Mouse (Mus musculus) heart, postnatal 14 days (tissue): Measurements from ENCODE around the gene Atg4c. TPM values are rescaled to one million over a fixed set of nuclear protein-coding genes. Genes with fewer than 3 reads are reported as not detected.

Experiments used
- DNase-seq, 2 experiments: peaks; one replicate each; pipeline ENCODE4 v3.0.0; 2021 to 2022
- intact Hi-C: fragments of 180-260 bp; cut with DNase I; formaldehyde crosslinking; loops from one replicate; pipeline ENCODE4 v1.15.1; 2025
- long read RNA-seq, 2 experiments: library from polyadenylated mRNA; stranded (forward); transcript quantifications; one replicate each; pipeline ENCODE4 v2.0.0; 2021
- total RNA-seq, 2 experiments: library from RNA; stranded (reverse); gene quantifications; 2 replicates each; pipeline ENCODE4 v1.2.3; 2021

Atg4c gene
- total RNA-seq, result 1 to 10 TPM; 5.2 to 5.9 TPM
- long read RNA-seq, experiment 1, partial matches to known transcripts, result 0 of 7 reads
- long read RNA-seq, experiment 1, other reads (novel, unspliced or antisense), result 3 of 7 reads
- long read RNA-seq, experiment 2, transcript Atg4c-201 (11 exons, 3,178 nt), result major isoform, 5 of 16 reads
- long read RNA-seq, experiment 2, partial matches to known transcripts, result 0 of 16 reads
- long read RNA-seq, experiment 2, other reads (novel, unspliced or antisense), result 7 of 16 reads

DNA sequence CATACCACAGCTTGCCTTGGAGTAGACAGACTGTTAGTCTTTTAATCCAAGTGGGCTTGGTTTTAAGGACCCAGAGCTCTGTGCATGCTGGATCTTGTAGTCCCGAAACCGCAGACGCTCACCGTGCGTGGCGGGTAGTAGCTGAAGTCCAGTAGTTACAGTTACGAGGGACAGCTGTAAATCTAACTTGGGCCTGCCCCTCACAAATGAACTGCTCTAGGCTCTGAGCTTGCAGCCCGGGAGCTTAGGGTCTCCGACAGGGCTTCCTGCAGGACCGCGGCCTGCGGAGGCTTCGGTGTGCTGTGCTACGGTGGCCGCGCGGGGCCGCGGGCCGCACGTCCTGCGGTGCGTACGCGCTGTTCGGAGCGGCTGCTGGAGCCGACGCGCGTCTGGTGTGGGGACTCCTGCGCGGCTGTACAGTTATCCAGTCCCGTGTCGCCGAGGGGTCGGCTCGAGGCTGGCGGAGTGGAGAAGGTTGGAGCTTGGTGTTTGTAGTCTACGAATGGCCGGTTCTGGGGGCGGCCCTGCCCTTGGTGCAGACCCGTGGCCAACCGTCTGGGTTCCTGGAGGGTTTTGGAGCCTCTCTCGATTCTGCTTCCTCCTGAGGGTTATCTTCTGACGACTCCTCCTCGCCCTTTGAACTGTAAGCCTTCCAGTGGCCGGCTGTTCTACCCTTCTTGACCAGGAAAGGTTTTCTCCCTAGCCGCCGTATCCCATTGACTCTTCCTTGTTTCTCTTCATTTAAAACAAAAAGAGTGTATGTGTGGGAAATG is at the start of gene Atg4c:
Gene Atg4c, plus strand, starts transcription at position 125 of the 773 bp plus-strand sequence.
- intact Hi-C loops, result no loop called here
- peak; percentile 84 to 85 for DNase-seq

DNA sequence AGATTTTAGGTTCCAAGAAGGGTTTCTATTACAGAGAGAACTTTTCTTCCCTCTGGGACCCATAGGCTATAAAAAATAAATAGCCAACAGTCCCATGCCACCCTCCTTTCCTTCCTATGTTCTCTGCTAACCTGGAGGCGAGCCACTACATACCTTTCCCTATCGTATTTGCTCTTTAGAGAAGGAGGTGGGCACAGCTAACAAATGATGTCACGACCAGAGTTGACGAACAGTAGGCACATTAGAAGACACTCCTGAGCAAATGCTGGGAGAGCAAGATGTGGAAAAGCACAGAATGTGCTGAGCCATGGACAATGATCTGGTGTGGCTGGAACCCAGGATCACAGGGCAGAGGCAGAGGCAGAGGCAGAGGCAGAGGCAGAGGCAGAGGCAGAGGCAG is 42.3 kb upstream of the Atg4c start:
- no peak for DNase-seq
- intact Hi-C loops, result no loop called here

DNA sequence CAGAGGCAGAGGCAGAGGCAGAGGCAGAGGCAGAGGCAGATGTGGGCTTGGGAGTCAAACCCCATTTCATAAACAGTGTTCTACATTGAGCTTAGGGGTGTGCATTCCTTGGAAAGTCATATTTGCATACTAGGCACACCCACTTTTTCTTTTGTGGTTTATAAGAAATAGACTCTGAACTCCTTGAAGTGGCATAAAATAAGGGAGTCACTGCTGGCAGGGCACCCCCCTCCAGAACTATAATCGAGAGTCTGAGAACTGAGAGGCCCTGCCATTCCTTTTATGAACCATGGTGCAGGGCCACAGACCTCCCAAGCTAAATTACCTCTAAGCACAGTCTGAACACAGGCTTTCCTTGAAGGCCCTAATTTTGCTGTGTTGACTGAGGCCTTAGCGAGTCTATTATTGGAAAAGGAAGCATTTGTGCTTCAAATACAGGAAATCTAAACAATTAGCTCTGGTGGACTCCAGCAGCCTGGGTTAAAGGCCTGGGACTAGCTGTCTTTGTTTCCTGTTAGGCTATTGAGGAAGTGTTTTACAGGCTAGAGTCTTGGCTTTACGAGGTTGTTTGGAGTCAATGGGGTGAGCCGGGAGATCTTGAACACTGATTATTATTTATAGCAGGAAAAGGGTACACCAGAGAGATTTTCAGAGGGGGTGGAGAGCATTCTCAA is 41.7 kb upstream of the Atg4c start:
- no peak for DNase-seq
- intact Hi-C loops, result no loop called here

DNA sequence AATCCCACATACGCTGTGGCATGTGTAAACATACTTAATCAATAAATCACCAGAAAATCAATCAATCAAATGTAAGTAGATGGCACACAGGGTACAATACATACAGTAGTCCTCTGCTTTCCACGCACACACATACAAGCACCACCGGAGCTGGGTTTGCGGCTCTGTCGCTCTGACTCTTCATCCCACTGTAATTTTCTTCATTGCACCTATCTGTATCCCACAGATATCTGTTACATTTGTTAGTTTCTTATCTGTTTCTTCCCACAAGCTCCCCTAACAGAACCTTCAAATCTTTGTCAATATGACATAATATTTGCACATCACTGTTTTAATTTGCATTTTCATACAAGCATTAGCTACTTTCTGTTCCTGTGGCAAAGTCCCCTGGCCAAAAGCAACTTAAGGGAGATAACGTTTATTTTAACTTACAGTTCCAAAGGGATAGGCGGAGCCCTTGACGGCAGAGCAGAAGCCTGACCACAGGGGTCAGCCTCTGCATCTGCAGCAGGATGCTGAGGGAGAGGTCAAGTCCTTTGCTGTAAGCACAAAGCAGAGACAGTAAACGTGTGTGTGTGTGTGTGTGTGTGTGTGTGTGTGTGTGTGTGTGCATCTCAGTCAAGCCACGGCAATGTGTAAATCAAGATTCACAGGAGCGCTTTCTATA is 37.0 kb upstream of the Atg4c start:
- no peak for DNase-seq
- intact Hi-C loops, result no loop called here

DNA sequence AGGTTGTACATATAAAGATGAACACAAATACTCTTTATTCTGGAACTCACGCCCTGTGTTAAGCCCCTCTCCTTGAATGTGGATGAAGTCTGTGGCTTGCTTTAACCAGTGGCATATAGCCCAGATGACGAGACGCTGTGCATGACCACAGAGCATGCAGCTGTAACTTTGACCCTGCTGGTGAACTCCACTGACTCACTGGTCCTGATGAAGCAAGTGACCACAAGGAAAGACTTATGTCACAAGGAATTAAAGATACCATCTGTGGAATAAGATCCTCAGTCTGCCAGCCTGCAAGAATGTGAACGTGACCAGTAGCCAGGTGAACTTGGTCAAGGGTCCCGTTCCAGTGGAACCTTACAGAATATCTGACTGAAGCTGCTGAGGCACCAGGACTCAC is 35.2 kb upstream of the Atg4c start:
- DNase-seq, result no peak
- intact Hi-C loops, result no loop called here

DNA sequence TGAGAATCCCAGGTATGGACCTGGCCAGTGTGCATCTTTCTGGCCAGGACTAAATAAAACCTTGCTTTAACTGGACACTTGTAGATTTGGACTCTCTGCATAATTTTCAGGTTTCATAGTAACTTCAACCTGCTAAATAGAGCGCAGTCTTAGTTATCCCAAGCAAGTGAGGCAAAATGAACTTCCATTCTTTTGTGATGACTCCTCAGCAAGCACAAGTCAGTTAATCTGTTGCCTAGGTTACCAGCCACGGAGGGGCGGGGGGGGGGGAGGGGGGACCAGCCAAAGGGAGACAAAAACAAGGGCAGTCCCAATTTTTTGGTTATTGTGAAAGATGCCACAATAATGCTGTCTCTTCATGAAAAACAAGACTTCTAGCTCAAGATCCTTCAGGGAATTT is 33.3 kb upstream of the Atg4c start:
- intact Hi-C loops, result loop anchor here (5.0 kb wide), 1 partner anchor 38 kb away; the partner anchor contains the start of gene Dock7
- DNase-seq, result no peak

DNA sequence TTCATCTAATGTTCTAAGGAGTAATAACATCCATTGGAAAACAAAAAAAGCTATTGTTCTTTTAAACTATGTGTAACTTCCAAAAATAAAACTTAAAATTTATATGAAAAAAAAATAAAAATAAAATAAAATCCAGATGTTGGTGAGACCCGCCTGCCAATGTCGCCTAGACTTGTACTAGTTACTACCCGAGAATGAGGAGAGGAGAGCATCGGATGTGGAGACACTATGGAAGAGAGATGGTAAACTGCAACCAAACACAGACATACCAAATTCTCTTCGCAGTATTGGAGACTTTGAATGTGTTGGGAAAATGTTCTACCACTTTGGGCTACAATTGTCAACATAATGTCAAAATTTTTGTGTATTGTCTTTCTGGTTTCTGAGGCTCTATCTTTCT is 32.8 kb upstream of the Atg4c start:
- no peak for DNase-seq
- intact Hi-C loops, result loop anchor here (5.0 kb wide), 1 partner anchor 39 kb away; the partner anchor contains the start of gene Dock7

DNA sequence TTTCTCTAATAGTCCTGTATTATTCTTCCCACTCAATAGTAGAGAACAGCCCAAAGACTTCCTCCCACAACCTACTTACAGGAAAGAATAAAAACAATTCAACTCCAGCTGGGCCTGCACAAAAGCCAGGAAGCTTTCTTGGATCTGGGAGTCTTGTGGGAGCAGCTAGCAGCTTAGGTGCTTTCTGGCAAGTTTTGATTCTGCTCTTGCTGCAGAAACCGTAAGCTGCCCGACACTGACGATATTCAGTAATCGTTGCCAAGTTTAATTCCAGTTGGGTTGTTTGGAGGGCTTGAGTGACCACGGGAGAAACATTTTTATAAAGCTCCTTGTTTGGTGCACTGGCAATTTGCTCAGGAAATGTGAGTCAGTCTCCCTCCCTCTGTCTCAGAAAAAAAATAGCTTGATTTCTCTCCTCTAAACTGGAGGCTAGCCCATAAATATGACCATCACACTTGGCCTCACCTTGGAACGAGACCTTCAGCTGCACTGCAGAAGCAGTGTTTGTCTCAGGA is 32.2 kb upstream of the Atg4c start:
- peak in 1 of 2 experiments; percentile 23 for DNase-seq
- intact Hi-C loops, result loop anchor here (5.0 kb wide), 1 partner anchor 39 kb away; the partner anchor contains the start of gene Dock7

DNA sequence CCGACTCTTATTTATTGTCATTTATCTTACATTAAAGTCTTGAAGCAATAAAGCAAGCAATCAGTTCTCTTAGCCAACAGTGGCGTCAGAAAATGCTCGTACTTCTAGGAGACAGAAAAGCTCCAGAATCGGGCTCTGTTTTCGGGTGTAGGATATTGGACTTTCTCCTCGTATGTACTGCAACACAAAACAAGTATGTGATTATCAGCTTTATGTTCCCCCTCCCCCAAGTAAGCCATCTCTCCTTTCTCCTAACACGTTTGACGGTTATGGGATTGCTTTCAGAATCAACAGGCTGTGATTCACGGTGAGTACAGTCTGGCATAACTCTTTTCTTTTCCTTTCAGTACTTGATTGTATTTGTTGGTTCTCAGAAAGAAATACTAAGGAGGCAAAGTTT is 30.7 kb upstream of the Atg4c start:
- intact Hi-C loops, result loop anchor here (5.0 kb wide), 1 partner anchor 41 kb away; the partner anchor contains the start of gene Dock7
- no peak for DNase-seq

DNA sequence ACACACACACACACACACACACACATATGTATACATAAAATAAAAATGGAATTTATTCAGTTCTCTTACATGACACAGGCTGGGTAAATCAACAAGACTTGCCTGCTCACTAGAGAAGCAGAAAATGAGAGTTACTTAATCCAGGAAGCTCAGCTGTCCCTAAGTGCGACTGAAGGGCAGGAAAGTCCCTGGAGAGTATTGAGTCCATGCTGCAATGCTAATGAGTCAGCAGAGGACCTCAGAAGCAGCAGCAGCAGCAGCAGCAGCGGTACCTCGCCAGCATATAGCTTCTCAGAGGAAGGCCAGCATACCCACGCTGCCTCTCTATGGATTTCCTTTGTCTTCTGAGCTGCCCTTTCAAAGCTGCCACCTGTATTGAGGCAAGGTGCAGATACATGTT is 30.2 kb upstream of the Atg4c start:
- no peak for DNase-seq
- intact Hi-C loops, result loop anchor here (5.0 kb wide), 1 partner anchor 41 kb away; the partner anchor contains the start of gene Dock7

DNA sequence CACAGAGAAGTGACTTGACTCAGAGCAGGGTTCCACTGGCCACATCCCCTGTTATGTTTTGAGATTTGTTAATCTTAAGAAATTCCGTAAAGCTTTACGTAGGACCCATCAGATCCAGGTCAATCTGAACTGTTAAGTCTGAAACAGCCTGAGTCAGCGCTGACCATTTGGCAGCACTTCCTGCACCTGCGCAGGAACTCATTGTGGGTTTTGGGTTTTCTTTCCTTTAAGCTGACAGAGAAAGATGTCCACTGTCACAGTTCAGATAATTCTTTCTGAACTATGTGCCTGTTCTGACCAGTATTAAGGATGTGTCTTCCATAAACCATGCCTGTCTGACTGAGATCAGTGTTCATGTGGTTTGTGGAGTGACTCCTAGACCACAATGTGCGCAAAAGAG is 24.9 kb upstream of the Atg4c start:
- DNase-seq, result no peak
- intact Hi-C loops, result no loop called here

DNA sequence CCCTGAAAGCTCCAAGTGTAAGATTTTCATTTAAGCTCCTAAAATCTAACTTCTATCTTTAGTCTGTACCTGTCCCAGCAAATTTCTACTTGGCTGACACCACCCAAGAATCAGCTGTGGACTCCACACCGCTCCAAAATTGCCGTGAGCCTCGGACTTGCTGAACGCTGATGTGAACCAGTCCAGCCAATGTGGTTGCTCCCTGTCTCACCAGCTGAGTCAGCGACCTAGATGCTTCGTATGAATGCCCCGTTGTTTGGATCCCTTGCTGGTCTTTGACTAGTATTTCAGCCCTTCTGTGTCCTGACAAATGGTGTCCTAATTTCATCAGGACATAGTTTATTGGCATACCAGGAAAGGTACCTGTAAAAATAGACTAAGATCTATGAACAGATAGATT is 19.5 kb upstream of the Atg4c start:
- intact Hi-C loops, result no loop called here

DNA sequence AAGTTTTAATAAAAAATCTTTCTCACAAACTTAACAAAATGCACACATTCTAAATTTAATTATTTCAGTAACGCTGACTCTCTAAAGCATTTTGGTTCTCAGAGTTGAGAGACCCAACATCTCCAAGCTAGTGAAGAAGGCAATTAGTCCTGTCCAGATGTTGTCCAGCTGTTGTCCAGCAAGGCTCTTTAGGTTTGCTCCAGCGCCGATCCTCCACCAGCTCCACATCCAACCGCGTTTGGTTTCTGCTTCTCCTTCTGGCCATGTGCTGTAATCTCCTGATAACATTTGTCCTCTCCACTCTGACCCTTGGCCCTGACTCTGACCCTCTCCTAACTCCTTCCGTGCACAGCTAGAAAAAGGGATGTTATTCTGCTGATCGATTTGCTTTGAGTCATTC is 16.9 kb upstream of the Atg4c start:
- no peak for DNase-seq
- intact Hi-C loops, result no loop called here

More for the DNA sequence above, 19.5 kb upstream of the Atg4c start:
- DNase-seq, result no peak

DNA sequence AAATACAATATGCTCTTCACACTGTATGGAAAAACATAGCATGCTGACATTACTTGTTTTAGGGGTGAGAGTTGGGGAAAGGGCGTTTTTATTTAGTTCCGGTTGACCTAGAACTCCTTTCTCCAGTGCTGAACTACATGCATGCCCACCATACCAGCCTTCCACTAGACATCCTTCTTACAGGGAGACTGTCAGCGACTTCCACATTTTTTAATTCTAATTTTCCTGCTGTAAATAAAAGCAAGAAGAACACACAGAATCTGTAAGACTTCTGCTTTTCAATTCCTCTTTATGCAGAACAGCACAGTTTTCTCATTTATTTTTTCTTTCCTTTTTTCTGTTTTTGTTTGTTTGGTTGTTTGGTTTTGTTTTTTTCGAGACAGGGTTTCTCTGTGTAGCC is 16.5 kb upstream of the Atg4c start:
- intact Hi-C loops, result no loop called here
- DNase-seq, result no peak

DNA sequence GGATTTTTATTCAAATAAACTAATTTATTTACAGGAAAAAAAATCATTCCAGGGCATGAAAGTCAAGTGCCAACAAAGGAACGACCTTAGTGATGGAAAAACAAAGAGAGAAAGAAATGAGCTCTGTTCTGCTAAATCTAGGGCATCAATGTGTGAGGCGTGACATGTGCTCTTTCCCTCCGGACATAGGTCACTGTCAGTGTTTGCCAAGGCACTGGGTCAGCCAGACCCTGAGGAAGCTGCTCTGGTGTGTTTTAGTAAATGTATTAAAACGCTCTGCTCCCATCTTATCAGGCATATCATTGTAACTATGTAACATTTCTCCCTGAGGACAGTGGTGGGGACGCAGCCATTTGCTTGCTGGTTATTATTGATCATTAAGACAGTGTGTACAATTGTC is 14.9 kb upstream of the Atg4c start:
- intact Hi-C loops, result no loop called here
- peak in 1 of 2 experiments; percentile 32 for DNase-seq

DNA sequence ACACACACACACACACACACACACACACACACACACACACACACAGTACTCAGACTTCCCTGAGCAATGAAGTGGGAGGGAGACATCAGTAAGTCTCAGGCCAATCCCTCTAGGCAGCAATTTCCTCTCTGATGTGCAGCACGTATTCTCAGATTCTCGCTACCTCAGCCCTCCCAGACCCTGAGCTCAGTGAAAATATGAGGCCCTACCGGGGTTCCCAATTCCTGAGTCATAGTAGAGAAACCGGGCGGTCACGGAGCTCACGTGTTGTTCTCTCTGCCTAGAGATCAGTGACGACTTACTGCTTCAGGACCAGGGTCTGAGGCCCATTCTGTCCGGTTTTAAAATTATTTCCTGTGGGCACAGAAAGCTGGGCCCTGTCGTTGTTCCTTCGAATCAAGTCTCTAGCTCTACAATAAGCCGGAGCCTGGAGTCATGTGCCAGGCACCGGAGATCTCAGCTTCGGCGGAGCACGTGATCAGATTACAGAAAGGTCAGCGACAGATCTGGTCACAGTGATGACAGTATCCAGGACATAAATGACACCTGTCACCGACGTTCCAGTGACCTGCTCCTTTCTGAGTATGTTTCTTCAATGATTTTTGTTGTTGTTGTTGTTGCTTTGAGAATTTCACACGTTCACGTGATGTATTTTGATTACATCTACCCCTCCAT is 14.2 kb upstream of the Atg4c start:
- DNase-seq, result peak in 1 of 2 experiments; percentile 11
- intact Hi-C loops, result loop anchor here (5.0 kb wide), 6 partner anchors 127 to 442 kb away; partner anchors contain the start of gene Usp1

DNA sequence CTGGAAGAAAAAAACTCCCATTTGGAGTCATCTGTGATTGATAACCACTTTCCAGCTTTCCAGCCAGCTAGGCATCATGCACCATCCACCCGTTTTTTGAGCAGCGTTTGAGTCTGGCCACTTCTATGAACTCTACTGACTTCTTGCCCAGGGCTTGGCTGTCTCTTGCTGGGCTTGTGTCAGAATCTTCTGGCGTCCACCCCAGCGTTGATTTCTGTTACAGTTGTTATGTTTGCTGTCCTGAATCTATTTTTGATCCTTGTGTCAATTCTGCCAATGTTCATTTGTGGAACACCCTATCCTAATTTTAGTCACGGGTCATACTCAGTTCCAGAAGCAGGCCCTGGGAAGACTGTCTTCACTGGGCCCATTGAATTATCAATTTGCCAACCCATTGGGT is 12.8 kb upstream of the Atg4c start:
- peak; percentile 69 to 71 for DNase-seq

DNA sequence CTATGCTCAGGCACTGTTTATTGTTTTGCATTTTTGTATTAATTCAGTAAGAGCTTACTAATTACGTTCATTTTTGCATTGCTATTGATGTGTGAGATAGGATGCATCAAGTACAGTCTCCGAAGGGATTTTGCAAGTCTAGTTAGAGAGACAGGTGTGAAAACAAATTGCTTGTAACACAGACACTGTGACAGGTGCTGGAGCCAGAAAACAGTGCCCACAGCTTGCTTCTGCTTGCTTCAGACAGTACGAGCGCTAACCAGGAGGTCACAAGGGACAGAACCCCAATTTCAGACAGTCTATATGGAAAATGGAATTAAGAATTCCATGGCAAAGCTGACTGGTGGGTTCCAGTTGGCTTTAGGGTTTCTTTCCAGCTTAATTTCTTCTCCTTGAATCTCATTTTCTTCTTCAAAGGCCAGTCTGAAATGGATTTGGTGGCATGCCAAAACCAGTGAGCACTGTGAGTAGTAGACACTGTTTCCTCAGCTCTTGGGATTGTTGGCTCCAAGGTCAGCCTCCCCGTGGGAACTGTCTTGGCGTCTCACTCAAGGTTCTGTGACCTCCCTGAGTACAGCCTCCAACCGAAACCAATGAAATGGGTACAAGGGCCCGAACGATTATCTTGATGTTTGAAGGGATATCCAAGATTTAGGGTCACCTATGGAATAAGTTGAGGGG is 11.9 kb upstream of the Atg4c start:
- peak in 1 of 2 experiments; percentile 21 for DNase-seq

More for the DNA sequence above, 12.8 kb upstream of the Atg4c start:
- intact Hi-C loops, result loop anchor here (5.0 kb wide), 6 partner anchors 129 to 444 kb away; partner anchors contain the start of gene Usp1

More for the DNA sequence above, 11.9 kb upstream of the Atg4c start:
- intact Hi-C loops, result loop anchor here (5.0 kb wide), 6 partner anchors 130 to 445 kb away; partner anchors contain the start of gene Usp1
